Mouse (Mus musculus): Measurements from ENCODE around the gene Sptssa. TPM values are rescaled to one million over a fixed set of nuclear protein-coding genes. Genes with fewer than 3 reads are reported as not detected.

Gene Sptssa
- polyA plus RNA-seq (2014; fragmentation: Illumina TruSeq; extraction: RNeasy Lipid Tissue Mini Kit (QIAGEN cat#74804); ENCODE audit: low replicate concordance) = 988 TPM

DNA sequence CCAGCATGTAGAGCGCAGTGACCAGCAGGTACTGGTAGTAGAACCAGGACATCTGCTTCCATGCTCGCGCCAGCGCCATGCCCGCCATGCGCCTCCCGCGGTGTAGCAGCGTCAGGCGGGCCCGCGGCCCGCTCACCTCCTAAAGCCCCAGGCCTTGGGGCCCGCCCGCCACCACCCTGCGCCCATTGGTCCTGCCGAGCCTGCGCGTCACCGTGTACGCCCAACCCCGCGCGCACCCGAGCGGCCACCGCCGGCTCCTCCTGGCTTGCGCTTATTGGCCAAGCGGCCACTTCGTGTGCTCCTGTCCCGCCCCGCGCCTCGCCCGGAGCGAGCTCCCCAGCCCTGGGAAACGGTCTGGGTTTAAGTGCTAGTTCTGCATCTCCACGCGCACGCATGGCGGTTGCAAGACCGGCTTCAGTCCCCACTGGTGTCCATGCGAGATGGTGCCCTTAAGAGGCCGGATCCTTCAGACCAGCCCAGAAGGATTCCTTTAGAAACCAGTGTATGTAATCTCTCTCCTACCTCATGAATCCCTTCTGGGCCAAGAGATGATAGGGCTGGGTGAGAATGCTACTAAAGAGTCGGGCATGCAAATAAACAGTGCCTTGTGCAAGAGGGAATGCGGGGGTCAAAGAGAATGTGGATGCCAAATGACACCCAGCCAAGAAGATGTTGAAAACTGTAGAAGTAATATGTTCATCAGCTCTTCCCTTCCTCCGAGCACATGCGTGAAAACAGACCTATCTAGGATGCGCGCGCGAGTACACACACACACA, at the start of gene Sptssa:
Gene Sptssa, minus strand, starts transcription at position 178 of the 776 bp plus-strand sequence.

GRCm38 (mm10) chr12:54695511-54696241, 39.3 kb upstream of the Sptssa start, which contains the start of gene Eapp:
Gene Eapp (minus strand): TSS chr12:54695897.

Other genes starting within 250 kb of the Sptssa start
- gene Eapp, start 39.3 kb upstream of the Sptssa start, polyA plus RNA-seq (2014; fragmentation: Illumina TruSeq; extraction: RNeasy Lipid Tissue Mini Kit (QIAGEN cat#74804); ENCODE audit: low replicate concordance) = 111 TPM
- gene Snx6, start 139.1 kb upstream of the Sptssa start, polyA plus RNA-seq (2014; fragmentation: Illumina TruSeq; extraction: RNeasy Lipid Tissue Mini Kit (QIAGEN cat#74804); ENCODE audit: low replicate concordance) = 211 TPM
- gene Cfl2, start 206.3 kb upstream of the Sptssa start, polyA plus RNA-seq (2014; fragmentation: Illumina TruSeq; extraction: RNeasy Lipid Tissue Mini Kit (QIAGEN cat#74804); ENCODE audit: low replicate concordance) = 224 TPM

All from small intestine, adult 10 weeks (tissue).